Mouse (Mus musculus) heart, postnatal 0 days (tissue): ENCODE measurements around the gene Nacc1.

Experiments used
- CTCF ChIP-seq: IDR thresholded peaks from 2 replicates; pipeline ENCODE4 v1.5.1; 2016; ENCODE audit warnings: antibody characterized with exemption, control low read depth, low read depth
- EP300 ChIP-seq: IDR thresholded peaks from 2 replicates; pipeline ENCODE4 v1.6.1; 2016; ENCODE audit warnings: antibody characterized with exemption, low read depth

DNA sequence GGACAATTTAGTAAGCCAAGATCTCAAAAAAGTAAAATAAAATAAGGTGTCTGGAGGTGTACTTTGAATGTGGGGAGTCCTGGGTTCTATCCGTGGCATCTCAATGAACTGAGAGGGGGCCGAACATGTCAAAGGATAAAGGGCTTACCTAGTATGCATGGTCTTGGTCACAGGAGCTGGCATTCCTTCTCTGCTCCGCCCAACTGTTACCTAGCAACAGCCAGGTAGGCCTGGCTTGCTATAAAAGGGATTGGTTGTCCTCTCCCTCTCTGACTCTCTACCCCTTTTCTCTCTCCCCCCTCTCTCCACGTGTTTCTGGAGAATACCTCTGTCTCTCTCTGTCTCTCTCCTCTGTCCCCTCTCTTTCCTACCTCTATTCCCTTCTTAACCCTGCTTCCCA, 30.0 kb downstream of the Nacc1 start:
- TF ChIP-seq CTCF, result no peak
- no peak for TF ChIP-seq EP300
